Mouse (Mus musculus) T-helper 17 cell (primary cell): ENCODE measurements around the gene Arhgap24.
"Not testable (repeated sequence)": the region's sequence is repeated elsewhere in the genome, so short reads cannot be mapped to it uniquely, and the experiment has no call there.

Experiments
- in situ Hi-C, 2 experiments: fragments of 300-600 bp; cut with MboI, MseI; formaldehyde crosslinking; loops; 1 replicate in 1 of 2; 2 replicates in 1 of 2; pipeline ENCODE4 v1.15.1; 2025; ENCODE audit warnings: high pct_unique_total_duplicates in 2 of 2

Arhgap24 gene

GRCm38 (mm10) chr5:102868196-102868595 is 387.0 kb downstream of the Arhgap24 start:
- in situ Hi-C loops = no loop called here

- in situ Hi-C loops = loop anchor here in 1 of 2 experiments (5.0 kb wide), 1 partner anchor 166 kb away; no protein-coding TSS in a partner anchor
Measured at GRCm38 (mm10) chr5:102872996-102873395, 391.8 kb downstream of the Arhgap24 start.

GRCm38 (mm10) chr5:102874605-102875298 is 393.6 kb downstream of the Arhgap24 start:
- in situ Hi-C loops = loop anchor here in 1 of 2 experiments (5.0 kb wide), 1 partner anchor 167 kb away; no protein-coding TSS in a partner anchor

GRCm38 (mm10) chr5:102875628-102876027 is 394.4 kb downstream of the Arhgap24 start:
- in situ Hi-C loops = no loop called here

- in situ Hi-C loops = no loop called here
Measured at GRCm38 (mm10) chr5:102888482-102889162, 407.4 kb downstream of the Arhgap24 start.

- in situ Hi-C loops = no loop called here
Measured at GRCm38 (mm10) chr5:102889163-102889488, 407.9 kb downstream of the Arhgap24 start.

GRCm38 (mm10) chr5:102892226-102892625 is 411.0 kb downstream of the Arhgap24 start:
- in situ Hi-C loops = no loop called here

GRCm38 (mm10) chr5:102898301-102898700 is 417.1 kb downstream of the Arhgap24 start:
- in situ Hi-C loops = no loop called here

GRCm38 (mm10) chr5:102899680-102900215 is 418.6 kb downstream of the Arhgap24 start:
- in situ Hi-C loops = no loop called here

- in situ Hi-C loops = no loop called here
Measured at GRCm38 (mm10) chr5:102901176-102901575, 420.0 kb downstream of the Arhgap24 start.

GRCm38 (mm10) chr5:102903487-102903886 is 422.3 kb downstream of the Arhgap24 start:
- in situ Hi-C loops = no loop called here

- in situ Hi-C loops = no loop called here
Measured at GRCm38 (mm10) chr5:102904066-102904465, 422.9 kb downstream of the Arhgap24 start.

- in situ Hi-C loops = no loop called here
Measured at GRCm38 (mm10) chr5:102905441-102906211, 424.4 kb downstream of the Arhgap24 start.

GRCm38 (mm10) chr5:102920199-102920598 is 439.0 kb downstream of the Arhgap24 start:
- in situ Hi-C loops = no loop called here

- in situ Hi-C loops = no loop called here
Measured at GRCm38 (mm10) chr5:102926786-102927185, 445.6 kb downstream of the Arhgap24 start.

- in situ Hi-C loops = no loop called here
Measured at GRCm38 (mm10) chr5:102930161-102930560, 449.0 kb downstream of the Arhgap24 start.

- in situ Hi-C loops = not testable (repeated sequence)
Measured at GRCm38 (mm10) chr5:102943864-102944630, 462.9 kb downstream of the Arhgap24 start.

- in situ Hi-C loops = no loop called here
Measured at GRCm38 (mm10) chr5:102946625-102947024, 465.4 kb downstream of the Arhgap24 start.

- in situ Hi-C loops = no loop called here
Measured at GRCm38 (mm10) chr5:102947061-102947711, 466.0 kb downstream of the Arhgap24 start.
